Mouse (Mus musculus) hindbrain, embryonic 15.5 days (tissue): Measurements from ENCODE around the gene Hdac4. TPM values are rescaled to one million over a fixed set of nuclear protein-coding genes. Genes with fewer than 3 reads are reported as not detected.

Experiments
- ATAC-seq: fragments of 200-750 bp; cut with Nextera tagmentation; 2 replicates; pipeline ENCODE4 v1.8.0; 2017; ENCODE audit warnings: low read depth, moderate number of reproducible peaks, moderate TSS enrichment; ENCODE audit not compliant: low FRiP score
- H3K27ac ChIP-seq: fragments of 300-500 bp; sonication (generic); replicated peaks from 2 replicates; pipeline ENCODE4 v1.5.1; 2015; ENCODE audit warnings: mild to moderate bottlenecking, inconsistent platforms
- H3K27me3 ChIP-seq: fragments of 300-500 bp; sonication (generic); 2 replicates; pipeline ENCODE4 v1.6.1; 2015; ENCODE audit warnings: control low read depth, inconsistent platforms
- H3K36me3 ChIP-seq: fragments of 300-500 bp; sonication (generic); 2 replicates; pipeline ENCODE4 v1.6.1; 2015; ENCODE audit warnings: control low read depth, inconsistent platforms
- H3K4me1 ChIP-seq: fragments of 300-500 bp; sonication (generic); replicated peaks from 2 replicates; pipeline ENCODE4 v1.6.1; 2015; ENCODE audit warnings: control low read depth, inconsistent platforms
- H3K4me2 ChIP-seq: fragments of 300-500 bp; sonication (generic); 2 replicates; pipeline ENCODE4 v1.6.1; 2015; ENCODE audit warnings: moderate library complexity, mild to moderate bottlenecking, inconsistent platforms
- H3K4me3 ChIP-seq: fragments of 300-500 bp; sonication (generic); 2 replicates; pipeline ENCODE4 v1.5.1; 2015; ENCODE audit warnings: mild to moderate bottlenecking, inconsistent platforms
- H3K9ac ChIP-seq: fragments of 300-500 bp; sonication (generic); 2 replicates; pipeline ENCODE4 v1.6.1; 2015; ENCODE audit warnings: inconsistent platforms
- H3K9me3 ChIP-seq: fragments of 300-500 bp; sonication (generic); 2 replicates; pipeline ENCODE4 v1.6.1; 2016; ENCODE audit warnings: control low read depth, inconsistent platforms
- WGBS: fragments of 180-500 bp; shearing (Covaris S2); methylation state at CpG from one replicate; pipeline ENCODE4 v1.1.7; 2015; 5-methylcytosine and 5-hydroxymethylcytosine counted together
- polyA plus RNA-seq: library from polyadenylated mRNA; unstranded; fragments of >200 nt; fragmentation: Nextera tagmentation; extraction: Ambion mirVana; gene quantifications from 2 replicates; pipeline ENCODE4 v1.2.1, GENCODE M21; 2015

Hdac4 gene
- 30.3 and 32.4 TPM in 2 replicates for polyA plus RNA-seq

DNA sequence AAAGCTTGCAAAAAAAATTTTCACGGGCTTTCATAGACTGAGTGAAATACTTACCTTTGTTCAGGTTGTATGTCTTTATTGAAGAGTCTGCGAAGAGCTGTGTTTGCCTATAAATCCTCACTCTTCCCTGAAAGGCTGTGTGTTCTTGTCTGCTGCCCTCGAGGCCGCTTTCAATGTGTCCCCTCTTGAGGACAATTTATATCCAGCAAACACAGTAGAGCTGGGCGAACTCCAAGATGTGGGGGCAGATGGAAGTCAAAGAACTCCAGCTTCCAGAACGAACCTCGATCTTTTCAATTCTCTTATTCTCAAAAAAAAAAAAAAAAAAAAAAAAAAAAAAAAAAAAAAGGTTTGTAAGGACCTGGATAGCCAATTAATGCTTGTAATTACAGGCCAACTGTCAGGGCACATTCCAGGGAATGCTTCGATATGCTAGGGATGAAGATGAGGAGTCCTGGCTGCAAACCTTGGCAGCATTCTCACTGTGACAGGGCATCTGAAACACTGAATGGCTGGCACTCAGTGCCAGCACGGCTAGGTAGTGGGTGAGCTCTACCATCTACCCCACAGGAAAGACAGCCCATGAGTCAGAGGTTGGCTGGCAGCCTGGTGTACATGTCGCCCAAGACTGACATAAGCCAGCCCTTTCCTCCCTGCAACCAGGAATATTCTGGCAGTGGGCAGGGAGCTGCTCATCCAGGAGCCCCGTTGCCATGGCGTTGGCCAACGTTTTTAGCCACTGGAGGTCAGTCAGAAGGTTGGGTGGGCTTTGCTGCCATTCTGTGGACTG is at the start of gene Hdac4:
TSS of gene Hdac4 (minus strand) at position 340 of the 790 bp plus-strand sequence.
- Histone ChIP-seq H3K4me3 (no peak within 1 kb of the TSS), H3K4me1 (peaks cover 4% of the 10 kb centered on the region; the same call in 1 of the 2 replicates), H3K4me2 (no peak within 1 kb of the TSS), H3K9ac (no peak within 1 kb of the TSS), H3K36me3 (no peaks in the 10 kb centered on the region), H3K27me3 (no peaks in the 10 kb centered on the region), H3K9me3 (no peaks in the 10 kb centered on the region), H3K27ac (no peak within 1 kb of the TSS)
- peak; percentile 90 for ATAC-seq
- WGBS = 53% methylated on average over 13 of the region's 13 CpGs

GRCm38 (mm10) chr1:92243549-92243948 is 48.0 kb upstream of the Hdac4 start:
- no peak for ATAC-seq
- WGBS = 91% methylated on average over 8 of the region's 8 CpGs
- no peaks in the 10 kb centered on the region for H3K9me3 ChIP-seq

GRCm38 (mm10) chr1:92240072-92240471 is 44.6 kb upstream of the Hdac4 start:
- no peak for ATAC-seq
- Histone ChIP-seq H3K9ac (no peak overlapping the region), H3K9me3 (no peaks in the 10 kb centered on the region), H3K27me3 (no peaks in the 10 kb centered on the region), H3K4me2 (no peak overlapping the region), H3K4me1 (no peaks in the 10 kb centered on the region), H3K36me3 (no peaks in the 10 kb centered on the region), H3K27ac (no peak overlapping the region), H3K4me3 (no peak overlapping the region)
- 75% methylated on average over 4 of the region's 4 CpGs for WGBS

More at GRCm38 (mm10) chr1:92243549-92243948, 48.0 kb upstream of the Hdac4 start:
- H3K4me1 ChIP-seq = no peaks in the 10 kb centered on the region
- no peak overlapping the region for H3K27ac ChIP-seq
- H3K27me3 ChIP-seq = no peaks in the 10 kb centered on the region
- H3K9ac ChIP-seq = no peak overlapping the region
- no peak overlapping the region for H3K4me3 ChIP-seq
- no peak overlapping the region for H3K4me2 ChIP-seq
- no peaks in the 10 kb centered on the region for H3K36me3 ChIP-seq

- Histone ChIP-seq H3K9me3 (no peaks in the 10 kb centered on the region), H3K4me2 (no peak overlapping the region), H3K27me3 (no peaks in the 10 kb centered on the region), H3K27ac (no peak overlapping the region), H3K4me1 (no peaks in the 10 kb centered on the region), H3K9ac (no peak overlapping the region), H3K4me3 (no peak overlapping the region), H3K36me3 (no peaks in the 10 kb centered on the region)
- ATAC-seq = no peak
- WGBS = 88% methylated on average over 4 of the region's 4 CpGs
These were observed 40.1 kb upstream of the Hdac4 start for GRCm38 (mm10) chr1:92235600-92235999.

DNA sequence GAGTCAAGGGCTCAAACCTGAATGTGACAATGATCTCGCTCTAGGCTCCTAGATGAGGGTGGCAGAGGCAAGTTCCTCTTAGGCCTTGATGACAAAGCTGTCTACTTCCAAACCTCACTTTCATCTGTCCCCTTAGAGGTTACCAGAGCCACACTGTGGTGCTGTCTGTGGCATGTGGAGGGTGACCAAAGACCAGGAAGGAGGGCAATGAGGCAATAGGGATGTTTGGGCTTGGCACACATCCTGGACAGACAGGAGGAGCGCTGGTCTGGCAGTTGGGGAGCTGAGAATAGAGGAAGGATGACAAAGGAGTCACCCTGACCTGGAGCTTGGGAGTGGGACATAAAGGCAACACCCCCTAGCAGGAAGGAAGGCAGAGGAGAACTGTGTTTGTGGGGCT is 29.8 kb upstream of the Hdac4 start:
- H3K4me1 ChIP-seq = peaks cover 16% of the 10 kb centered on the region
- WGBS = 85% methylated on average over 2 of the region's 2 CpGs
- no peaks in the 10 kb centered on the region for H3K36me3 ChIP-seq
- H3K4me2 ChIP-seq = no peak overlapping the region
- H3K27ac ChIP-seq = no peak overlapping the region
- H3K9me3 ChIP-seq = no peaks in the 10 kb centered on the region
- H3K4me3 ChIP-seq = no peak overlapping the region
- no peak overlapping the region for H3K9ac ChIP-seq
- no peak for ATAC-seq
- no peaks in the 10 kb centered on the region for H3K27me3 ChIP-seq

DNA sequence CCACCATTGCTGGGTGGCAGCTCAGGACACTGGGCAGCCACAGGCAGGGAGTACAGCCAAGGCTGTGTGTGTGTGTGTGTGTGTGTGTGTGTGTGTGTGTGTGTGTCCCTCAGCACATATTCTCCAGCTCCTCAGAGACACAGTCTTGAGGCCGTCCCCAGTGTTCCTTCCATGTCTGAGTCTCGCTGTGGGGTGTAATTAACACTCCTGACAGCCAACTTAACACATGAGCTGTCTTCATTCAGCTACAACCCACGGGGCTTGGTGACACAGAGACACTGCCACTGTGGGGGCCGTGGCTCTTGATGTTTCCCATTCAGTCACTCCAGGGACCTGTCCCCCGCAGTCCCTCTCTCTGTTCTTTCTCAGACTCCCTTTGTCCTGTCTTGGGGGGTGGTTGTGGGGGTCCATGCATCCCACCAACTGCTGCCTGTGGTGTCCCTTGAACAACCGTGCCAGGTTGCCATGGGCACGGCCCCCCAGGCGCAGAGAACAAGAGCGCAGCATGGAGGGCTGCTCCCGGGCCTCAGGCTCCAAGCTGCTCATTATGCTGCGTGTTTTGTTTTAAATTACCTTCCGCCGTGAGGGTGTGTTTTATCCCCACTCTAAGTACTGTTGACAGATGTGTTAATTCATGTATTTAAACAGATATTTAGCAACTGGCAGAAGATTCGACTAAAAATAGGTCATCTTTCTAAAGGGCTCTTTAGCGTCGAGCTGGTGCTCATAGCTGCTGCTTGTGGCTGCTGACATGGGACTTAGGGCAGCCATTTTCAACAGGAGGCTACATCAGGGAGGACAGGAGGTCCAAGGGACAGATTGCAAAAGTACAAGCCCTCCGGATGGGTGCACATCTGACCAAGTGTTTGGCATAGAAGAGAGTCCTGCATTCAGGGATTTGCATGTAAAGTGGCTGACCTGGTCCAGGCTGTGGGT is 28.7 kb upstream of the Hdac4 start:
- Histone ChIP-seq H3K4me2 (no peak overlapping the region), H3K4me1 (peaks cover 16% of the 10 kb centered on the region), H3K27ac (peak overlapping the region; percentile 63), H3K27me3 (no peaks in the 10 kb centered on the region), H3K9me3 (no peaks in the 10 kb centered on the region), H3K36me3 (no peaks in the 10 kb centered on the region), H3K9ac (no peak overlapping the region), H3K4me3 (no peak overlapping the region)
- ATAC-seq = peak; percentile 77
- 10% methylated on average over 17 of the region's 17 CpGs for WGBS

DNA sequence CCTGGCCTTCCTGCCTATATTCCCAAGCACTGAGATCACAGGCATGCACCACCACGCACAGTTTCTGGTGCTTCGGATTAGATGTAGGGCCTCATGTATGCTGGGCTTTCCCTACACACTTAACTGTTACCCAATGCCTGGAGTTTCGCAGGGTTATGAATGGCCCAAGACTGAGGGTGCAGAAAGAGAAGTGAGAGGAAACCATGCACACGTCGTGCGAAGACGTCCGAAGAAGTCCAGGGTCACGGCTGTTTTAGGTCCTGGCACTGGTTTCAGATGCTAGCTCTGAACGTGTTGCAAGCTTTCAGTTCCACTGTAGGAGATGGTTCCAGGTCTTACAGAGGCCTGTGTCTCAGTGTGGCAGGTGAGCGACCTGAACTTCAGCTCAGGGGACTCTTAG is 21.2 kb upstream of the Hdac4 start:
- 0 out of 2 replicates have a peak, but pooled peaks cover 3% of the 10 kb centered on the region for H3K27me3 ChIP-seq
- H3K4me2 ChIP-seq = no peak overlapping the region
- WGBS = 88% methylated on average over 11 of the region's 11 CpGs
- no peak overlapping the region for H3K27ac ChIP-seq
- no peaks in the 10 kb centered on the region for H3K36me3 ChIP-seq
- no peak overlapping the region for H3K9ac ChIP-seq
- no peak for ATAC-seq
- H3K4me1 ChIP-seq = peaks cover 17% of the 10 kb centered on the region
- no peak overlapping the region for H3K4me3 ChIP-seq
- H3K9me3 ChIP-seq = no peaks in the 10 kb centered on the region

DNA sequence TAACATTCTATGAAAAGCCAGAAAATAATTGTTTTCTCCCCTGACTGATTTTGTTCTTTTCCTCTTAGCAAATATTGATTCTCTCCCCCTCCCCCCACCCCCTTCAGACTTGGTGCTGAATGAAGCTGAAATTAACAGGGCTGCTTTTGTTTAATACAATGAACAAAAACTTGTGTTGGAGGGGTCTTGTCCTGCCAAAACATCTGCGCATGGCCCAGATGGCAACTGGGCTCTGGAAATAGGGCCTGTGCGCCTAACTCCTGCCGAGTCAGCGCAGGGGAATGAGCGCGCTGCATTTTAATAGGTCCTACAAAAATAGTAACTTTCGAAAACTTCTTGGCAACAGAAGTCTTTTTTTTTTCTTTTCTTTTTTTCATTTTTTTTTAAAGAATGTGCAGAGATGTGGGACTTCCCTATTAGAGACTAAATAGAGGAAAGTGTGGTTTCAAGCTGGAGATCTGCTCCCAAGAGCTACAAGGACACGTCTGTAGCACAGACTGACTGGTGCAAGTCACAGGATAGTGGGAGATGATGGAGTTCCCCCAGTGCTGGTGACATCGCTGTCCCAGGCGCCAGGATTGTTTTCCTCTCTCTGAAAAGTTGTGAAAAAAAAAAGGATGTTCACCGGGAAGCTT is 20.6 kb upstream of the Hdac4 start:
- ATAC-seq = no peak
- Histone ChIP-seq H3K36me3 (no peaks in the 10 kb centered on the region), H3K9ac (no peak overlapping the region), H3K27ac (no peak overlapping the region), H3K4me1 (peaks cover 21% of the 10 kb centered on the region), H3K9me3 (no peaks in the 10 kb centered on the region), H3K4me3 (no peak overlapping the region), H3K4me2 (no peak overlapping the region), H3K27me3 (0 out of 2 replicates have a peak, but pooled peaks cover 4% of the 10 kb centered on the region)
- 53% methylated on average over 11 of the region's 11 CpGs for WGBS

- Histone ChIP-seq H3K4me1 (peaks cover 24% of the 10 kb centered on the region), H3K9ac (no peak overlapping the region), H3K36me3 (no peaks in the 10 kb centered on the region), H3K4me2 (no peak overlapping the region), H3K4me3 (no peak overlapping the region), H3K9me3 (no peaks in the 10 kb centered on the region), H3K27ac (0 out of 2 replicates have a peak overlapping the region, but pooled peaks have one; percentile 12), H3K27me3 (0 out of 2 replicates have a peak, but pooled peaks cover 7% of the 10 kb centered on the region)
- WGBS = 86% methylated on average over 8 of the region's 8 CpGs
- ATAC-seq = no peak
These were observed 19.7 kb upstream of the Hdac4 start for GRCm38 (mm10) chr1:92215131-92215638.

GRCm38 (mm10) chr1:92212003-92212750 is 16.7 kb upstream of the Hdac4 start:
- H3K4me1 ChIP-seq = peaks cover 24% of the 10 kb centered on the region
- WGBS = 22% methylated on average over 13 of the region's 13 CpGs
- no peak overlapping the region for H3K9ac ChIP-seq
- ATAC-seq = peak; percentile 71; the same call in 1 of the 2 replicates
- no peaks in the 10 kb centered on the region for H3K9me3 ChIP-seq
- H3K27ac ChIP-seq = no peak overlapping the region
- no peak overlapping the region for H3K4me3 ChIP-seq
- H3K27me3 ChIP-seq = 0 out of 2 replicates have a peak, but pooled peaks cover 5% of the 10 kb centered on the region
- H3K36me3 ChIP-seq = no peaks in the 10 kb centered on the region
- no peak overlapping the region for H3K4me2 ChIP-seq
